23 mouse cellular contexts compared by ENCODE assay signal in genomic region chr9:34884942-34885341, GRCm38 (mm10).
DNase-seq lines count a peak whose midpoint lies in the region; TF ChIP-seq lines count a peak whose summit lies in the region.
"Had no signal": no experiment of that assay in that cellular context is flagged by ENCODE, and none has a peak within 500 bp of the region (broad histone marks: within the 10 kb centered on the region; RNA-seq: fewer than 3 reads in every experiment).

No protein-coding gene starts in this region.

- H3K27ac ChIP-seq in cerebellum, adult 2 months (ENCODE audit: insufficient read depth, low read length): no peak overlapping the region
- H3K27ac ChIP-seq: embryonic facial prominence, embryonic 12.5 days; embryonic facial prominence, embryonic 15.5 days; heart, adult 2 months; heart, embryonic 10.5 days; heart, embryonic 13.5 days; hindbrain, embryonic 15.5 days; intestine, embryonic 15.5 days had no signal

- 29% methylated on average over 3 of the region's 3 CpGs for WGBS in cerebellum, adult 2 months

- H3K4me1 ChIP-seq in cerebellum, adult 2 months (ENCODE audit: control insufficient read depth, insufficient read depth, low read length): peaks cover 64% of the 10 kb centered on the region
- H3K4me1 ChIP-seq: embryonic facial prominence, embryonic 12.5 days; heart, embryonic 10.5 days; intestine, embryonic 15.5 days had no signal

- H3K4me3 ChIP-seq in cerebellum, adult 2 months (replicated peaks; ENCODE audit: insufficient read depth, low read depth, low read length): no peak overlapping the region
- H3K4me3 ChIP-seq: embryonic facial prominence, embryonic 12.5 days; embryonic facial prominence, embryonic 15.5 days; heart, adult 2 months; heart, embryonic 10.5 days; heart, embryonic 13.5 days; hindbrain, embryonic 15.5 days; intestine, embryonic 15.5 days had no signal

- intact Hi-C loops in left cerebral cortex, postnatal 4 days (cut with DNase I): no loop called here

- peak; percentile 69 for DNase-seq in cerebellum, adult 9-10 months
- DNase-seq in cerebellum, adult 8-10 months: no peak
- DNase-seq in cerebellum, postnatal 14 days: peak; percentile 61 to 62
- DNase-seq in cerebellum, adult 2 months: no peak
- DNase-seq in left cerebral cortex, postnatal 4 days: peak; percentile 70
- no peak for DNase-seq in left cerebral cortex, adult 8-10 months (ENCODE audit: low spot score in 2 of 2)
- DNase-seq in brain, embryonic 14.5 days (ENCODE audit: low read depth): peak; percentile 40
- DNase-seq: adrenal gland, adult 8-10 months; adrenal gland, postnatal 25 days; cerebellum, adult 11 months; gastrocnemius, postnatal 10 days; gastrocnemius, postnatal 36 days; heart, adult 2 months; heart, postnatal 14 days; heart, postnatal 4 days; kidney, adult 11 months; kidney, adult 8-10 months had no signal

- no peak for TF ChIP-seq POLR2A in cerebellum, adult 2 months (IDR thresholded peaks at IDR 0.05; ENCODE audit: borderline replicate concordance, insufficient read depth, low read length)
- TF ChIP-seq POLR2A in brain, embryonic 14.5 days (IDR thresholded peaks at IDR 0.05; ENCODE audit: borderline replicate concordance, extremely low read depth, insufficient read depth, insufficient read length, poor library complexity, severe bottlenecking): no peak

- TF ChIP-seq CTCF in cerebellum, adult 2 months (IDR thresholded peaks at IDR 0.05; ENCODE audit: borderline replicate concordance, insufficient read depth, low read depth, low read length): no peak
- TF ChIP-seq CTCF in brain, embryonic 14.5 days (IDR thresholded peaks at IDR 0.05; ENCODE audit: borderline replicate concordance, extremely low read depth, insufficient read depth, insufficient read length): no peak

- H3K27me3 ChIP-seq in cerebellum, adult 2 months (ENCODE audit: control insufficient read depth, insufficient read depth, low read length): no peaks in the 10 kb centered on the region
- H3K27me3 ChIP-seq: embryonic facial prominence, embryonic 12.5 days; embryonic facial prominence, embryonic 15.5 days; heart, embryonic 13.5 days; hindbrain, embryonic 15.5 days; intestine, embryonic 15.5 days had no signal

Comparison
In these comparisons a context has a peak if more than half of its experiments do, and no peak if none do; other contexts are left out.
1. DNase-seq: peak in cerebellum, adult 9-10 months (single experiment), cerebellum, postnatal 14 days (2 of 2), left cerebral cortex, postnatal 4 days (single experiment) and brain, embryonic 14.5 days (single experiment); none in cerebellum, adult 8-10 months (single experiment), cerebellum, adult 2 months (0 of 2) and left cerebral cortex, adult 8-10 months (0 of 2).